Mouse (Mus musculus): ENCODE measurements around the gene Des.

GRCm38 (mm10) chr1:75345036-75345935 lies 14.8 kb upstream of the Des start:
- TF ChIP-seq CTCF (IDR thresholded peaks at IDR 0.05; ENCODE audit: low read depth, low read length) (no peak), POLR2A (IDR thresholded peaks at IDR 0.05; ENCODE audit: borderline replicate concordance, low read depth, low read length) (no peak)
